Mouse (Mus musculus) spleen, adult 2 months (tissue): ENCODE data around the gene Cdk15.

Source experiments
- CTCF ChIP-seq: fragments of 200-500 bp; IDR thresholded peaks from 2 replicates; pipeline ENCODE4 v1.5.1; 2011; ENCODE audit warnings: mild to moderate bottlenecking, inconsistent platforms; ENCODE audit not compliant: insufficient read depth, insufficient read length, insufficient replicate concordance; ENCODE audit errors: extremely low read depth
- POLR2A ChIP-seq: fragments of 200-500 bp; IDR thresholded peaks from 2 replicates; pipeline ENCODE4 v1.6.1; 2011; ENCODE audit warnings: low read depth, low read length, inconsistent platforms

DNA sequence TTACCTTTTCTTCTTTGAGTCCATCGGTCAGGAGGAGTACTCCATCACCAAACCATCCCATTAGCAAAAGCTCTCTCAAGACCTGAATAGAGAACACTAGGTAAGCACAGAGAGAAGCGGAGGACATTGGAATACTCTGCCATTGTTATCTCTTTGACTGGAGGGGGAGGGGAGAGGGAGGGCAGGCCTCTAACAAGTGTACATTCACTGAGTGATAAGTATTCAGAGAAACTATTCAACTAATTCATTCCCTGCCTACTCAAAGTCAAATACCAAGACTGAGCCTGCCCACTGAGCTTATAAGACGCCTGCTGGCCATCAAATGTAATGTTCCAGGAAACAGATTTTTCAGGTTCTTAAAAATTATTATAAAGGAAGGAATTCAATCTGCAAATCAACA is 36.3 kb upstream of the Cdk15 start:
- TF ChIP-seq CTCF (no peak), POLR2A (no peak)
